Mouse (Mus musculus) embryo, embryonic 11.5 days (tissue): ENCODE data around the gene Irak3.

Experiments used
- DNase-seq: peaks from one replicate; pipeline ENCODE4 v3.0.0-alpha.2; 2012; ENCODE audit warnings: low read depth, low spot score

The Irak3 gene

DNA sequence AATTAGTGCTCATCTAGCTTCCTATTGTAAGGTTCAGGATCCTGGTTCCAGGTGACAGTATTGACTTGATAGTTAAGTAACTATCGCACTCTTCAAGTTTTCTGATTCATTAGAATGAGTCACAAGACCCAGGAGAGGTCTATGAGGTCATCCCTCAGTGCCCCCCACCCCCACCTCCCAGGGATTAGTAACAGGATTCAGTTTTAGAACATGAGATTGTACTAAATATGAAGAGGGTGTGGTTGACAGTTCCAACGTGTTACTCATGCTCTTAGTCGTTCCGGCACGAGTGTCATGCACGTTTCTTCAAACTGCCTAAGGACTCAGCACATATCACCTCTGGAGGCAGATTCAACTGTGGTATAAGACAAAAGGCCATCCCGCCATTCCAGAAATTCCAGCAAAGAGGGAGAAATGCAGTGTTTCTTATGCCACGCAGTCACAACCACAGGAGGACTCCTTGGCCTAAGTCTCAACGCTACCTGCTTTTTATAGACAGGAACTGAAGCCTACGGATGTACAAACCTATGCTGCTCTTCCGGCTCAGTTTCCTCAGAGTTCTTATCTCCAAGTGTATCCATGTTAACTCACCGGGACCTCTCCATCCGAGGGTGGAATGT is 2.8 kb upstream of the Irak3 start:
- no peak for DNase-seq

DNA sequence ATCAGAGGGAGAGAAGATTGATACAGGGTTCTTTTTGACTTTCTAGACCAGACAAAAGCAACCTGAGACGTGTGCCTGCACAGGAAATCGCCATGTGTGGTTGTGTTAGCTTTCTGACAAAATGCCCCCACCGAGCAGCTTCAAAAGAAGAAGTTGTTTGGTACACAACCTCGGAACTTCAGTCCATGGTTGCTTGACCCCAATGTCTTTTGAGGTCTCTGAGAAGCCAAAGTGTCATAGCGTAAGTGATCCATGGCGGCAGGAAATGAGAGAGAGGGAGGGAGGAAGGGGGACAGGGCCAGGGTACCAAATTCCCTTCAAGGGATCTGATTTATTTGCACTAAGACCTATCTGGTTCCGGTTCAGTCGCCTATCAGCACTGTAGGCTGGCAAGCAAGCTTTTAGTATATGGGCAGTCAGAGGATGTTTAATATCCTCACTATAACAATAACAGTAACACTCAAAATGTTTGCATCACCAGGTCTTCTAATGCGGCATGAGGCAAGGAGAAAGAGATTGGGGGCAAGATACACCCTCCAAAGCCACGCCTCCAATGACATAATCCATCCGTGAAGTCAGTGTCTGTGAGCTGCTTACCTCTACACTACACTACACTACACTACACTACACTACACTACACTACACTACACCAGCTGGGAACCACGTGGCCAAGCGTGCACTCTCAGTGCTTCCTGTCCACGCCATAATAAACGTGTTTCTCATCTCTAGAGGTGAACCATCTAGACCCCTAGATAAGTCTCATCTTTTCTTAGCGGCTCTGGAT is 729 bp upstream of the Irak3 start:
- no peak for DNase-seq

DNA sequence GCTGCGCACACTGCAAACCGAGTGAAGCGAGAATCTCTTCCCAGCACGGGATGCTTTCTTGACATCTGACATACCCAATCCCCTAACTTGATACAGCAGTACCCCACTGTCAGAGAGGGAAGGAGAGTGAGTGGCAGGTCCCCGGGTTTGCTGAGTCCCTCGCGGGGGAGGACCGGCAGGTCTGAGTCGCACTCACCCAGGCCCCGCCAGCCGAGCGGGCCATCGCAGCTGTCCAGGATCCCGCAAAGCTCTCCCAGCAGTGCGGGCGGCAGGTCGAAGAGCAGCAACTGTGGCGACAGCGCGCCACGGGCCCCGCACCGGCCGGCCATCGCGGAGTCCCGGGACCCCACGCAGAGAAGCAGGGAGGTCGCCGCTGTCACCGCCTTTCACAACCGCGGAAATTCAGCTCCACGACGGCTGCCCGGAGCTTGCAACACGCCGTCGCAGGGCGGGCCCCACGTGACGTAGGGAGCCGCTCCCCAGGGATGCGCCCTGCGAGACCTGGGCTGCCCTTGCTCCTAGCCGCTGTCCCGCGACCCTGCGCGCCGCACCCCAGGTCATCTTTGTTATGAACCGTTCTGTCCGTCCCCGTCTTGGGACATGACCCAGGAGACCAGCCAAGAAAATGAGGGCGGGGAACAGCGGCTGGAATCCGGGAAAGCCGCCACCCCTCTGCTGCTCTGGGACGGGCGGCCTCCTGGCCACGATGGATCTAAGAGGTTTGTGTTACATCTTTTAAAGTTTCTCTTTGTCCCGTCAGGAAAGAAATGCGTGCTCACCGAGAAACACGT is 604 bp downstream of the Irak3 start, which contains the start of gene Tmbim4:
Tmbim4 (plus strand) TSS at position 460 of the 791 bp plus-strand sequence.
- no peak for DNase-seq

DNA sequence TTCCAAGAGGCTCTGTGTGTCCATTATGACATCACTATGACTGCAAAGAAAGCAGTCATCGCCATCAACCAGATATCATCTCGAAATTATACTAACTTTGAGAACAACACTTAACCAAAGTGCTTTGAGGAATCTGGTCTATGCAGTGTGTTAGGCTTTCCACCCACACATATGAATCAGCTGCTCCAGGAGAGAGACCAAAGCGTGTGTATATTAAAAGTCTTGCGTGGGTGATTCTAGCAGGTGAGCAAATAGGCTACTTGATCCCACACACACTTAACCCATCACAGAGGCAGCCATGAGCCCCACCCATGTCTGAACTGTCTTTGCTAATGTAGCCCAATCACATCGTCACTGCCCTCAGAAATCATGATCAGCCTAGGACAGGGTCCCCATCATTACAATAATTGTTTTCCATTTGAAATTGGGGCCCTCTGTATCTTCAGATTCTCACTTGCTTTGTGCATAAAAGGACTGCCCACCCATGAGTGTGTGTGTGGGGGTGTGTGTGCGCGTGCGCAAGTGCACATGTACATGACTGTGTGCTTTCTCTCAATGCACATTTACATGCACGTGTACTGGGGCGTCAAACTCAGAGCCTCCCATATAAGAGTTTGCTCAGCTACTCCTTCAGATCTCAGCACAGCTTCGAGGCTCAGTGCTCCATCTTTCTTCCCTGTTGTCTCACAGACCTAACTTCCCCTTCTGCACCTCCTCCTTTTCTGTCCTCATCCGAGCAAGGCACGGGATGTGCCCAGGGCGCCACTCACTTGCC is 4.7 kb downstream of the Irak3 start:
- no peak for DNase-seq

DNA sequence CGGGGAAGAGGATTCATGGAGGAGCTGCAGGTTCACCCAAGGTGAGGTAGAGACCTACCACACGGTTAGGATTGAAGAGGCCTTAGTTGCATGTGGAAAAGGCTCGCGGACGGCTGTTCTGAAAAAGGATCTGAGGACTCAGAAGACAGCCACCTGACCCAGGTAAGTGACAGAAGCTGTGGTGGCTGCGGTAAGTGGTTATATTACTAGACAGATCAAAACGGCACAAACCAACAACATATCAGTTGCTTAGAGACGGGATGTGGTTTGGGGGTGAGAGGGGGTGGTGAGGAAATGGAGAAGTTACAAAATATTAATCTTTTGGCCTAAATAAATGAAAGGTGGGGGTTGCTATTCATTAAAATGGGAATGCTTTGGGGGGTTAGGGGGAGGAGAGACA is 8.7 kb downstream of the Irak3 start:
- DNase-seq = no peak

DNA sequence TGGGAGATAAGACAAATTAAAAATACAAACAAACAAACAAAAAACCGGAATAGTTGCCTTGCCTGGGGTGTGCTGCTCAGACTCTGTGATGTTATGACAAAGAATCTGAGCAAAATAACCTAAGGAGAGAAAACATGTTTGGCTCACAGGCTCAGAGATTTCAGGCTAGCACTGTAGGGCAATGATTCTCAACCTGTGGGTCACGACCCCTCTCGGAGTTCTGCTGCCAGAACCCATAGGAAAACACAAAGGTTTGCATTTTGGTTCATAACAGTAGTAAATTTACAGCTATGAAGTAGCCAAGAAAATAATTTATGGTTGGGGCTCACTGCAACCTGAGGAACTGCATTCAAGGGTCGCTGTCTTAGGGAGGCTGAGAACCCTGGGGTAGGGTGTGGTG is 9.7 kb downstream of the Irak3 start:
- no peak for DNase-seq

DNA sequence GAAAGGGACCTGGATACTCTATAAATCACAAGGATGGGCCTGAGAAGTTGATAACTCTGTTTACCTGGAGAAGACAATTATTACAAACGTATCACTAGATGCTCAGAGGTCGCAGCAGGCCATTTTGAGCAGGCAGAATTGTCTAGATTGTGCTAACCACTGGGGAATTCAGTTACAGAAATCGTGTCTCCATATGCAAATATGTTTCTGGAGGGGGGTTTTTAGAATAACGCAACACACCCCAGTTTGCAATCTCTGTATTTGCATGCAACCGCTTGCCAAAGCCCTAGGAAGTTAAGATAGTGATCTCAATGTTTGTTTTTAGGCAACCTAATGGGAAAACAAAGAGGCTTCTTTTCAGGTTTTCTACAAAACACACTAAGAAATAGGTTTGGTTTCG is 10.8 kb downstream of the Irak3 start:
- no peak for DNase-seq

DNA sequence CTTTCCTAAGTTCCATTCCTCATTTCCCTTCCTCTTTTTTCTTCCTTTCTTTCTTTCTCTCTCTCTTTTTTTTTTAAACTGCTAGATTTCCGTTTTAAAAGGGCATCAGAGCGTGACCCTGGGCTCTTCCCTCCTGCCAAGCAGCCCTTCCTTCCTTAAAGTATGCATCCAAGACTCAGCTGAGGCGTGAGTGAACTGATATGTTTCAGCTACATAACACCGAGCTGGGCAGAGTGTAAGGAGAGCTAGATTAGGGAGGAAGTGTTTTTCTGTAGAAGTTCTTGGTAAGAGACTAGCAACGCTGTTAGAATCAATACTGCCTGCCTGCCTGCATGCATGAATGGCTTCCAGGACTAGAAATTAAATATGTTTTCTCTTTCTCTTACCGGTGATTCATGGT is 12.1 kb downstream of the Irak3 start:
- DNase-seq = no peak

DNA sequence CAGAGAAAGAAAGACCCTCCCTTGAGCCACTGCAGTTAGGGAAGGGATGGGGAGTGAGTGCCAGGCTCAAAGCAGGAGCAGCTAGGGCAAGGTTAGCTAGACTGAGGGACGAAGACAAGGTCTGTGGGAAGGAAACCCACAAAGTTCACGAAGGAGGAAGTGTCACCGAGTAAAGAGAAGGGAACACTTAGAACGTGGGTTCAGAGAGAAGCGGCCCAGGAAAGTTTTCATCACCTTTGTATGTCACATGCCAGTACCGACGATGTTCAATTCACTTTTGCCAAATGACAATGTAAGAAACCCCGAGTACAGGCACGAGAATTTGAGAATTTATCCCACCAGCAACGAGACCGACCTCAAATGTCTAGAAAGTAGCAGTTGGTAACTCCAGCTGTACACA is 12.7 kb downstream of the Irak3 start:
- DNase-seq = no peak

DNA sequence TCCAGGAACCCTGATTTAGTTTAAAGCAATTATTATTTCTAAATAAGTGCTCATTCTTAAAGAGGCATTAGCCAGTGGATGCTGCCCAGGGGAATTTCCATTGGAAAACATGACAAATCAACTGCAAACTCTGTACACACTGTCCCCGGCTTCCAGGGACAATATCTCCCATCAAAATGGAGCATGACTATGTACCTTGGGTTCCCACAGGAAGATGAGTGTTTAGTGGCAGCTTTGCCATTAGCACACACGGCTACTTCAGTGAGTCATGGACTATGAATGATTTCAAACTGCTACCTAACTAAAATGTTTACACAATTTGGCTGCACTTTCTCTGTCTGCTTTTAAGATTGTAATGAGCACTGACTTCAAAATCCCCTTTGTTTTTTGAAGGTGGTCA is 13.4 kb downstream of the Irak3 start:
- no peak for DNase-seq

DNA sequence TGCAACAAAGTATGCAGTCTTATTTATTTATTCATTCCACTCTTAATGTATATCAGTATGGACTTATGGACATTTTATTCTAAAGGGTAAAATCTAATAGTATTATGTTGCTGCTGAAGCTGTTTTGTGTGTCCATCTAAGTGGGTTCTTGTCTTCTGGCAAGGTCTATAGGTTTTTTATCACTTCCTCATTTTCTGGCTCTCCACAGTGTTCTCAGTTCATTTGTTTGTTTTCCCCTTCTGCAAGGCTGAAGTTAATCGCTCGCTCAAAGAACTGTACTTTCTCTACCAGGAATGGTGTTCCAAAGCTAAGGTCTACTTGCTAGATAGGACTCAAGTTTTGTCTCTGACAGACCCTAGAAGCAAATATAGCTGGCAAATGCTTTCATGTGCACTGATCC is 18.6 kb downstream of the Irak3 start:
- DNase-seq = no peak

DNA sequence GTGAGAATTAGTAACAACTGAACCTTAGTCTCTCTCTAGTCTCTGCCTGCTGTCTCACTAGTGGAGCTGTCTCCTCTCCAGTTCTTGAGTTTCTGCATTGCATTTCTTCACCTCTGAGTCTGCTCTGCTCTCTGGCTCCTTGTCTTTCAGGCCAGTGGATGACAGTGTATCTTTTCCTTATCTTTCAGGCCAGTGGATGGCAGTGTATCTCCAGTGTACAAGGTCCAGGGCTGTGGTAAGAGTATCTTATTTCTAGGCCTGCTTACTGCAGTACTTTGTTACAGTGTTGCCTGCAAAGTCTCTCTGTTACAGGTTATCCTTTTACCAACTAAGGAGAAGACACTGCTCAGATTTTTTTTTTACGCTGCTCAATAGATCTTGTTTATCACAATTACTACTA is 19.0 kb downstream of the Irak3 start:
- no peak for DNase-seq

DNA sequence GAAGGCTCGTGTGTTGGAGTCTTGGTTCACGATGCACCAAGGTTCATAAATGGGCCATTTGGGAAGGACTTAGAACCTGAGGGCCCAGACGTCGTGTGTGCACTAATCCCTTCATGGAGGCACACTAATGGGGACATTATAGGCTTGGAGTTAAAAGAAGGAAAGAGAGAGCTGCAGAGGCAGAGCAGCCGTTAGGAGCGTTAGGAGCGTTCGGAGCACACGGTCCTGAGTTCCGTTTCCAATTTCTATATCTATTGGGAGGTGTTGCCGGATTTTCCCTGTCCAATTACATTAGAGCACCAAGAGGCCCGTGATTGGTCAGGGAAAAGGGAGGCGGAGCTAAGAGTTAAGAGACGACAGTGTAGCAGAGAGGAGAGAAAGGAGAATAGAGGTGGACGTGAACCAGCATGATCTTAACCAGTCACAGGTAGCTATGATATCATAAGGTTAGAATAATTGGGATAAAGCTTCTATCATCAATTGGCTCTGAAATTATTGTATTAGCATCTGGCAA is 27.7 kb downstream of the Irak3 start:
- DNase-seq = no peak

DNA sequence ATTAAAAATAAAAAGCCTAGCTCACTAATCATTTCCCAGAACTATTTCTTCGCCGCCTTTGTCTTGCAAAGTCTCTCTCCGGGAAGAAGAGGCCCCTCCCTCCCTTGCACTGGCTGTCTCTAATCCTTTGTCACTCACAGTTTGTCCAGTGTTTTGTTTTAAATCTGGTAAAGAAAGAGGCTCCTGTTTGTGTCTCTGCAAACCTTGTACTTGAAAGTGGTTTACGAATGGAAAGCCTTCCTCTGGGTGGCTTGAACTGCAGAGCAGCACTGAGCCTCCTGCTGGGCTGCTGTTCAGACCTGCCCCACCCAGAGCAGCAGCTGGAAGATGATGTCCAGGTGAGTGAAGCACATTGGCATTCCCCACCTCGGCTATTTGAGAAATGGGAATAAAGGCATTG is 30.6 kb downstream of the Irak3 start:
- DNase-seq = no peak

DNA sequence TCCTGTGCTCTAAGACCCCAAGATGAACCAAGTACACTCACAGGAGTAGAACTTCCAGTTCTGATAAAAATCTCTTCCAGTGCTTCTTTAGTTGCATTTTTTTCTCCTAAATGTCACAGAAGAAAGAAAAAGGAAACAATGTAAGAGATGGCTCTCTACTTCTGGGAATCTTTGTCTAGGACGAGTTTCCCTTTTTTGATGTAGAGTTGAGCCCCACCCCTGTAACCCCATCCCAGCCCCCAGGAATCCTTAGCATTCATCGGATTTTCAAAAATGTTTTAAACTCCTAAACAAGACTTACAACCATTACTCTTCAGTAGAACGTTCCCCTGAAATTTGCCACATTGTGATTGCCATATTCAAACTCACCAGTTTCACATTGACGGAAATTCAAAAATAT is 31.7 kb downstream of the Irak3 start:
- no peak for DNase-seq

DNA sequence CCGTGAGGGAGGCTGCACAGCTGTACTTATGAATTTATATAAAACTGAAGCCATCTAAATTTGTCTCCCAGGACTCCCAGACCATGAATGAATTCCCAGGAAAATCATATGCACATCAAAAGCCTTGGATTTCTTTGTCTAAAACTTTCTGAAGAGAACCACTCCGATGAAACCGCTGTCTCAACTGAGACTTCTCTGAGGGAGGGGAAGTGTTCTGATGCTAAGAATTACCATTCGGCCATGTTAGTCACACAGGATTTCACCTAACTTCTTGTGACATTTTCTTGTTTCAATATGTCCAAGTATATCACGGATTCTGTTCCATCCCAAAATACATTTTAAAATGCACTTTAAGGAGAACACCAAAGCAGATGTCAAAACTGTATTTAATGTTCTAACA is 32.1 kb downstream of the Irak3 start:
- no peak for DNase-seq

DNA sequence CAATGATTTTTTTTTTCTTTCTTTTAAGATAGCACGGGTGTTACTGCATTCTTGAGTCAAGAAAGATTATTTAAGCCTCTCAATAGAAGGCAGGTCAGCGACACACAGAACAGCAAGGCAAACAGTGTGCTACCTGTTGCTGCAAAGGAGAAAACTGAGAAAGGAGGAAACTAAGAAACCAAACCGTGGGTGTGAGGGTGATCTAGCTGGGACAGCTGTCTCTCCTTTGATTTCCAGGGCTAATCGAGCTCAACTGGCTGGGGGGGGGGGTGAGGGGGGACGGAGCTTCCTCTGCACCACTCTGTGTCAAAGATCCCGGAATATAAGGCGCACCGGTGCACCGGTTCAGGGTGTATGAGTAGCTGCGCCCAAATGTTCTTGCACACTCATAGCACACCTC is 32.9 kb downstream of the Irak3 start:
- DNase-seq = no peak

DNA sequence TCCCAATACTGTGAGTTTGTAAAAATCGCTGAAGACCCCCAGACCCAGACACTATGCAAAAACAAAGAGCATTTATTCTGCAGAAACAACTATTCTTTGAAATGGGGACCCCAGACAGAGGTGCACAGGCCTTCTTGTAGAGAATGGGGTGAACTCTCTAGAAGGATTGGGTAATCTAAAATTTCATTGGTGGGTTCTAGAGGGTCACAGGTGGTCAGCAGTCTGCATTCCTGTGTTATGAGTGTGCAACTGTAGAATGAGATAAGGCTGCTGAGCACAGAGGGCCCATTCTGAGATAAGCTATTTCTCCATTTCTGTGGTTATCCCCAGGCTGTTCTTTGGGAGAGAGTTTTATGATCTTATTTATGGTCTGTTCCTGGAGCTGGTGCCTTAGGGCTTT is 33.9 kb downstream of the Irak3 start:
- DNase-seq = no peak

DNA sequence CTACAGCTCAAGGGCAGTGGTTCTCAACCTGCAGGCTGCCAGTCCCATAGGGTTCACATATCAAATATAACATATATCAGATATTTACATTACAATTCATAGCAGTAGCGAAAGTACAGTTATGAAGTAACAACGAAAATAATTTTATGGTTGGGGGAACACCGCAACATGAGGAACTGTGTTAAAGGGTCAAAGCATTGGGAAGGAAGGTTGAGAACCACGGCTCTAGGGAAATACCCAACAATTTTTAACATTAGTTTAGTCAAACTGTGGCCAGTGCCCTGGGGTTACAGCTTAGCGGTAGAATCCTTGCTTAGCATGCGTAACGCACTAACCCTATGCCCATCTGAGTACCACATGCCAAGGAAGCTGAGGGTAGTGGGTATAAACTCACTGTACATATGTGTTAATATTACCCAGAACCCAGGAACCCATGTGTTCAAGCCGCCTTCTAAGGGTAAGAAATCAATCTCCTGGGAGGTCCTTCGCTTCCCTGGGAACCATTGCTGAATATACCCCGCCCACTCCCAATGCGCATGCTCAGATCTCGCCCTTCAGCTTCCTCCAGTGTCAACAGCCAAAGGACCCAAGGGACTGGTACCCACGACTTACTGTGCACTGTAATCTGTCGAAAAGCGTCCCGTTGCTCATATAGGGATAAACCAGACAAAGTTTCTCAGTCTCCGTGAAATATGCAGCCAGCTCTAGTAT is 36.0 kb downstream of the Irak3 start:
- no peak for DNase-seq

DNA sequence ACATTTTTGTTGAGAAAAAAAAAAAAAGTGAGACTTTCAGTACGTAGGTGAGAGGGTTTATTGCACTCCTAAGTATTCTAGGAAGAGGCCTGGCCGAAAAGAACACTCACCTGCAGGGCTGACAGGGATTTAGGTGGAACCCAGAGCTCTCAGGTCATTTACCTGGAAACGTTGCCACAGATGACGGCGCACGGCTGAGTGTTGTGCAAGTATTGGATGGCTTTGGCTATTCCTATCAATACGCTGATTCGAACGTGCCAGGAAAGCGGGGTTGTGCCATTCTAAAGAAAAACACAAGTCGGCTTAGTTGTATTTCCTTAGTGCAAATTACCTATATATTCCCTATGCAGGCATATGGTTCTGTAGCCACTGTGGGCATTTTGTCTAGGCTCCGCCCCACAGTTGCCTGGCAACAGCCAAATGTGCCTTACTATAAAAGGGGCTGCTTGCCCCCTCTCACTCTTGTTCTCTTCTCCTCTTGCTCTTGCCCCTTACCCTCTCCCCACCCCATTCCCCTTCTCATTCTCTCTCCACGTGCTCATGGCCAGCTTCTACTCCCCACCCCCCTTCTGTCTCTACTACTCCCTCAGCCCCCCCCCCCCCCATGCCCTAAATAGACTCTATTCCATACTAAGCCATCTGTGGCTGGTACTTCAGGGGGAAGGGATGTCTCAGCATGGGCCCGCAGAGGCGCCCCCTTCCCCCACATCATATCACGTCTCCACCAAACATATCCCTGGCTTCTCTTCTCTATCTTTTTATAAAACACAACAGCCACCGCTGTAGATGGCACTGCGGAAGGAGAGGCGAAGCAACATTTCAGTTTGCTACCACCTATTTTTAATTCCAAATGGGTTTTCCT is 36.8 kb downstream of the Irak3 start:
- DNase-seq = no peak
